Mouse (Mus musculus): ENCODE data around the gene Morc3. TPM values are rescaled to one million over a fixed set of nuclear protein-coding genes. Genes with fewer than 3 reads are reported as not detected.

The Morc3 gene
- polyA plus RNA-seq, 1 experiment from 2014 or later = 32.7 TPM

- Histone ChIP-seq H3K27me3 (no peaks in the 10 kb centered on the region), H3K27ac (no peak overlapping the region), H3K9ac (replicated peaks) (no peak overlapping the region), H3K9me3 (no peaks in the 10 kb centered on the region), H3K4me1 (replicated peaks) (no peaks in the 10 kb centered on the region), H3K4me2 (replicated peaks) (no peak overlapping the region), H3K36me3 (peaks cover 48% of the 10 kb centered on the region), H3K4me3 (replicated peaks) (no peak overlapping the region)
- no peak for ATAC-seq
- 79% methylated on average over 5 of the region's 5 CpGs for WGBS
These were observed 33.3 kb upstream of the Morc3 start for GRCm38 (mm10) chr16:93798623-93799022.

- H3K9me3 ChIP-seq = no peaks in the 10 kb centered on the region
- H3K9ac ChIP-seq (replicated peaks) = no peak overlapping the region
- 86% methylated on average over 3 of the region's 3 CpGs for WGBS
- H3K4me1 ChIP-seq (replicated peaks) = no peaks in the 10 kb centered on the region
- no peak overlapping the region for H3K4me2 ChIP-seq (replicated peaks)
- H3K4me3 ChIP-seq (replicated peaks) = no peak overlapping the region
- no peak for ATAC-seq
- no peaks in the 10 kb centered on the region for H3K27me3 ChIP-seq
- H3K36me3 ChIP-seq = peaks cover 48% of the 10 kb centered on the region
- H3K27ac ChIP-seq = no peak overlapping the region
These were observed 32.9 kb upstream of the Morc3 start for GRCm38 (mm10) chr16:93799071-93799470.

GRCm38 (mm10) chr16:93799936-93800335 is 32.0 kb upstream of the Morc3 start:
- no peak for ATAC-seq
- no peaks in the 10 kb centered on the region for H3K27me3 ChIP-seq
- peaks cover 47% of the 10 kb centered on the region for H3K36me3 ChIP-seq
- H3K4me2 ChIP-seq (replicated peaks) = no peak overlapping the region
- H3K4me1 ChIP-seq (replicated peaks) = no peaks in the 10 kb centered on the region
- no peak overlapping the region for H3K4me3 ChIP-seq (replicated peaks)
- H3K9me3 ChIP-seq = no peaks in the 10 kb centered on the region
- H3K27ac ChIP-seq = no peak overlapping the region
- H3K9ac ChIP-seq (replicated peaks) = no peak overlapping the region
- 96% methylated on average over 16 of the region's 16 CpGs for WGBS

- no peak for ATAC-seq
- Histone ChIP-seq H3K27ac (no peak overlapping the region), H3K36me3 (peaks cover 77% of the 10 kb centered on the region), H3K4me1 (replicated peaks) (0 out of 2 replicates have a peak, but pooled peaks cover 5% of the 10 kb centered on the region), H3K9ac (replicated peaks) (no peak overlapping the region), H3K9me3 (peaks cover 11% of the 10 kb centered on the region; the same call in 1 of the 2 replicates), H3K27me3 (no peaks in the 10 kb centered on the region), H3K4me3 (replicated peaks) (no peak overlapping the region), H3K4me2 (replicated peaks) (no peak overlapping the region)
- WGBS = 90% methylated on average over 6 of the region's 6 CpGs
These were observed 24.8 kb upstream of the Morc3 start for GRCm38 (mm10) chr16:93807167-93807566.

- H3K4me3 ChIP-seq (replicated peaks) = no peak overlapping the region
- no peak for ATAC-seq
- 0 out of 2 replicates have a peak, but pooled peaks cover 5% of the 10 kb centered on the region for H3K4me1 ChIP-seq (replicated peaks)
- 0 out of 2 replicates have a peak overlapping the region, but pooled peaks have one; percentile 5 for H3K27ac ChIP-seq
- no peaks in the 10 kb centered on the region for H3K27me3 ChIP-seq
- no peak overlapping the region for H3K9ac ChIP-seq (replicated peaks)
- peaks cover 82% of the 10 kb centered on the region for H3K36me3 ChIP-seq
- H3K4me2 ChIP-seq (replicated peaks) = no peak overlapping the region
- peaks cover 14% of the 10 kb centered on the region for H3K9me3 ChIP-seq
- 54% methylated on average over 8 of the region's 8 CpGs for WGBS
These were observed 23.9 kb upstream of the Morc3 start for GRCm38 (mm10) chr16:93807961-93808554.

- no peaks in the 10 kb centered on the region for H3K4me1 ChIP-seq (replicated peaks)
- no peak for ATAC-seq
- 66% methylated on average over 20 of the region's 20 CpGs for WGBS
- no peak overlapping the region for H3K4me2 ChIP-seq (replicated peaks)
- H3K36me3 ChIP-seq = peaks cover 21% of the 10 kb centered on the region
- H3K4me3 ChIP-seq (replicated peaks) = no peak overlapping the region
- peaks cover 13% of the 10 kb centered on the region for H3K9me3 ChIP-seq
- H3K9ac ChIP-seq (replicated peaks) = no peak overlapping the region
- no peaks in the 10 kb centered on the region for H3K27me3 ChIP-seq
- H3K27ac ChIP-seq = no peak overlapping the region
These were observed 15.8 kb upstream of the Morc3 start for GRCm38 (mm10) chr16:93815856-93816736.

- Histone ChIP-seq H3K27me3 (no peaks in the 10 kb centered on the region), H3K4me1 (replicated peaks) (no peaks in the 10 kb centered on the region), H3K9ac (replicated peaks) (no peak overlapping the region), H3K36me3 (peaks cover 13% of the 10 kb centered on the region), H3K9me3 (peaks cover 6% of the 10 kb centered on the region; the same call in 1 of the 2 replicates), H3K4me3 (replicated peaks) (no peak overlapping the region), H3K27ac (no peak overlapping the region), H3K4me2 (replicated peaks) (no peak overlapping the region)
- 81% methylated on average over 7 of the region's 7 CpGs for WGBS
- no peak for ATAC-seq
These were observed 15.1 kb upstream of the Morc3 start for GRCm38 (mm10) chr16:93816861-93817260.

GRCm38 (mm10) chr16:93817371-93817770 is 14.6 kb upstream of the Morc3 start:
- no peak for ATAC-seq
- peaks cover 8% of the 10 kb centered on the region for H3K36me3 ChIP-seq
- H3K4me2 ChIP-seq (replicated peaks) = no peak overlapping the region
- no peaks in the 10 kb centered on the region for H3K4me1 ChIP-seq (replicated peaks)
- H3K27me3 ChIP-seq = no peaks in the 10 kb centered on the region
- no peak overlapping the region for H3K9ac ChIP-seq (replicated peaks)
- 96% methylated on average over 5 of the region's 5 CpGs for WGBS
- H3K4me3 ChIP-seq (replicated peaks) = no peak overlapping the region
- no peak overlapping the region for H3K27ac ChIP-seq
- H3K9me3 ChIP-seq = peaks cover 2% of the 10 kb centered on the region; the same call in 1 of the 2 replicates

GRCm38 (mm10) chr16:93818691-93819324 is 13.1 kb upstream of the Morc3 start:
- no peak overlapping the region for H3K27ac ChIP-seq
- H3K27me3 ChIP-seq = no peaks in the 10 kb centered on the region
- H3K4me1 ChIP-seq (replicated peaks) = no peaks in the 10 kb centered on the region
- no peak for ATAC-seq
- no peak overlapping the region for H3K9ac ChIP-seq (replicated peaks)
- no peak overlapping the region for H3K4me2 ChIP-seq (replicated peaks)
- 70% methylated on average over 12 of the region's 12 CpGs for WGBS
- H3K9me3 ChIP-seq = peaks cover 7% of the 10 kb centered on the region; the same call in 1 of the 2 replicates
- 0 out of 2 replicates have a peak, but pooled peaks cover 6% of the 10 kb centered on the region for H3K36me3 ChIP-seq
- no peak overlapping the region for H3K4me3 ChIP-seq (replicated peaks)

- 86% methylated on average over 4 of the region's 4 CpGs for WGBS
- Histone ChIP-seq H3K4me2 (replicated peaks) (no peak overlapping the region), H3K27ac (no peak overlapping the region), H3K4me3 (replicated peaks) (no peak overlapping the region), H3K27me3 (no peaks in the 10 kb centered on the region), H3K9ac (replicated peaks) (no peak overlapping the region), H3K9me3 (peaks cover 8% of the 10 kb centered on the region; the same call in 1 of the 2 replicates), H3K36me3 (0 out of 2 replicates have a peak, but pooled peaks cover 2% of the 10 kb centered on the region), H3K4me1 (replicated peaks) (no peaks in the 10 kb centered on the region)
- no peak for ATAC-seq
These were observed 12.6 kb upstream of the Morc3 start for GRCm38 (mm10) chr16:93819325-93819696.

GRCm38 (mm10) chr16:93820040-93820439 is 11.9 kb upstream of the Morc3 start:
- WGBS = 83% methylated on average over 1 of the region's 1 CpGs

GRCm38 (mm10) chr16:93821706-93822105 is 10.2 kb upstream of the Morc3 start:
- no peak overlapping the region for H3K9ac ChIP-seq (replicated peaks)
- no peaks in the 10 kb centered on the region for H3K27me3 ChIP-seq
- no peak for ATAC-seq
- no peaks in the 10 kb centered on the region for H3K36me3 ChIP-seq
- peaks cover 8% of the 10 kb centered on the region; the same call in 1 of the 2 replicates for H3K9me3 ChIP-seq
- 93% methylated on average over 3 of the region's 3 CpGs for WGBS
- H3K4me1 ChIP-seq (replicated peaks) = no peaks in the 10 kb centered on the region
- no peak overlapping the region for H3K4me3 ChIP-seq (replicated peaks)
- H3K27ac ChIP-seq = no peak overlapping the region
- H3K4me2 ChIP-seq (replicated peaks) = no peak overlapping the region

More at GRCm38 (mm10) chr16:93820040-93820439, 11.9 kb upstream of the Morc3 start:
- H3K4me2 ChIP-seq (replicated peaks) = no peak overlapping the region
- H3K27me3 ChIP-seq = no peaks in the 10 kb centered on the region
- H3K4me3 ChIP-seq (replicated peaks) = no peak overlapping the region
- peaks cover 8% of the 10 kb centered on the region; the same call in 1 of the 2 replicates for H3K9me3 ChIP-seq
- H3K36me3 ChIP-seq = no peaks in the 10 kb centered on the region
- no peak overlapping the region for H3K27ac ChIP-seq
- H3K4me1 ChIP-seq (replicated peaks) = no peaks in the 10 kb centered on the region
- no peak for ATAC-seq
- H3K9ac ChIP-seq (replicated peaks) = no peak overlapping the region
